Mouse (Mus musculus) heart, adult 2 months (tissue): ENCODE results near the gene Sox8.

Experiments
- CTCF ChIP-seq: fragments of 200-600 bp; IDR thresholded peaks from 2 replicates; pipeline ENCODE4 v1.8.1; 2022; ENCODE audit warnings: antibody characterized with exemption, mild to moderate bottlenecking, moderate library complexity
- POLR2A ChIP-seq: fragments of 200-500 bp; IDR thresholded peaks from 2 replicates; pipeline ENCODE4 v1.6.1; 2011; ENCODE audit warnings: mild to moderate bottlenecking, low read depth, low read length, control low read depth; ENCODE audit not compliant: insufficient read depth

GRCm38 (mm10) chr17:25567261-25567660 lies 3.2 kb downstream of the Sox8 start:
- TF ChIP-seq CTCF (no peak), POLR2A (no peak)
